Mouse (Mus musculus) cerebellum, adult 8-10 months (tissue): ENCODE measurements around the gene Vrk1.

Experiments
- DNase-seq: peaks from one replicate; pipeline ENCODE4 v3.0.0; 2022

Vrk1 gene

GRCm38 (mm10) chr12:106010065-106010915, at the start of gene Vrk1:
Gene Vrk1, plus strand, starts transcription at chr12:106010228.
- DNase-seq, result peak; percentile 95

- no peak for DNase-seq
Measured at GRCm38 (mm10) chr12:105960592-105961330, 49.3 kb upstream of the Vrk1 start.

- no peak for DNase-seq
Measured at GRCm38 (mm10) chr12:105961667-105962066, 48.4 kb upstream of the Vrk1 start.

- peak; percentile 76 for DNase-seq
Measured at GRCm38 (mm10) chr12:105962103-105963011, 47.7 kb upstream of the Vrk1 start.

- no peak for DNase-seq
Measured at GRCm38 (mm10) chr12:105963012-105963572, 46.9 kb upstream of the Vrk1 start.

- DNase-seq, result no peak
Measured at GRCm38 (mm10) chr12:105966887-105967637, 43.0 kb upstream of the Vrk1 start.

GRCm38 (mm10) chr12:105967806-105968205, 42.2 kb upstream of the Vrk1 start:
- no peak for DNase-seq

GRCm38 (mm10) chr12:105971182-105971581, 38.8 kb upstream of the Vrk1 start:
- DNase-seq, result no peak

GRCm38 (mm10) chr12:105972673-105973072, 37.4 kb upstream of the Vrk1 start:
- no peak for DNase-seq

GRCm38 (mm10) chr12:105973691-105974090, 36.3 kb upstream of the Vrk1 start:
- DNase-seq, result no peak

- no peak for DNase-seq
Measured at GRCm38 (mm10) chr12:105974107-105974506, 35.9 kb upstream of the Vrk1 start.

GRCm38 (mm10) chr12:105981121-105981973, 28.7 kb upstream of the Vrk1 start:
- DNase-seq, result no peak

- DNase-seq, result no peak
Measured at GRCm38 (mm10) chr12:105981974-105982305, 28.1 kb upstream of the Vrk1 start.

- no peak for DNase-seq
Measured at GRCm38 (mm10) chr12:105982598-105982997, 27.4 kb upstream of the Vrk1 start.

- no peak for DNase-seq
Measured at GRCm38 (mm10) chr12:105983499-105983898, 26.5 kb upstream of the Vrk1 start.

GRCm38 (mm10) chr12:105988434-105988833, 21.6 kb upstream of the Vrk1 start:
- no peak for DNase-seq

- no peak for DNase-seq
Measured at GRCm38 (mm10) chr12:105992756-105993155, 17.3 kb upstream of the Vrk1 start.

GRCm38 (mm10) chr12:105993356-105993755, 16.7 kb upstream of the Vrk1 start:
- DNase-seq, result no peak

- no peak for DNase-seq
Measured at GRCm38 (mm10) chr12:105995940-105996339, 14.1 kb upstream of the Vrk1 start.

GRCm38 (mm10) chr12:105997028-105997786, 12.8 kb upstream of the Vrk1 start:
- no peak for DNase-seq
